Mouse (Mus musculus): ENCODE results near the gene Tomm20. TPM values are rescaled to one million over a fixed set of nuclear protein-coding genes. Genes with fewer than 3 reads are reported as not detected.

The Tomm20 gene
- polyA plus RNA-seq, 1 experiment, result 642 TPM

- Histone ChIP-seq H3K9ac (ENCODE audit: low read depth, poor library complexity, severe bottlenecking) (no peak overlapping the region), H3K4me3 (ENCODE audit: low read depth, low read length) (no peak overlapping the region), H3K27ac (ENCODE audit: insufficient read depth, low read length) (peak overlapping the region; percentile 16; the same call in 1 of the 2 replicates), H3K36me3 (ENCODE audit: control insufficient read depth, insufficient read depth, low read length, poor library complexity, severe bottlenecking) (peaks cover 94% of the 10 kb centered on the region), H3K27me3 (ENCODE audit: control insufficient read depth, insufficient read depth, low read length, poor library complexity, severe bottlenecking) (no peaks in the 10 kb centered on the region), H3K9me3 (replicated peaks; ENCODE audit: control insufficient read depth, insufficient read depth, low read length, poor library complexity, severe bottlenecking) (no peaks in the 10 kb centered on the region), H3K4me1 (ENCODE audit: control insufficient read depth, insufficient read depth, low read length) (peaks cover 6% of the 10 kb centered on the region)
- TF ChIP-seq CTCF (IDR thresholded peaks at IDR 0.05; ENCODE audit: low read depth, low read length) (no peak), EP300 (IDR thresholded peaks at IDR 0.05; ENCODE audit: insufficient read depth, low read depth, low read length) (no peak), POLR2A (IDR thresholded peaks at IDR 0.05; ENCODE audit: insufficient read depth, low read length) (no peak)
Measured at GRCm38 (mm10) chr8:126935387-126935786, 10.3 kb downstream of the Tomm20 start.

- peaks cover 91% of the 10 kb centered on the region for H3K36me3 ChIP-seq (ENCODE audit: control insufficient read depth, insufficient read depth, low read length, poor library complexity, severe bottlenecking)
- no peak overlapping the region for H3K4me3 ChIP-seq (ENCODE audit: low read depth, low read length)
- TF ChIP-seq CTCF (IDR thresholded peaks at IDR 0.05; ENCODE audit: low read depth, low read length) (no peak), EP300 (IDR thresholded peaks at IDR 0.05; ENCODE audit: insufficient read depth, low read depth, low read length) (peak; percentile 57; the same call in 1 of the 2 replicates)
- H3K27ac ChIP-seq (ENCODE audit: insufficient read depth, low read length), result peak overlapping the region; percentile 74
- H3K27me3 ChIP-seq (ENCODE audit: control insufficient read depth, insufficient read depth, low read length, poor library complexity, severe bottlenecking), result no peaks in the 10 kb centered on the region
- peaks cover 6% of the 10 kb centered on the region for H3K4me1 ChIP-seq (ENCODE audit: control insufficient read depth, insufficient read depth, low read length)
- no peaks in the 10 kb centered on the region for H3K9me3 ChIP-seq (replicated peaks; ENCODE audit: control insufficient read depth, insufficient read depth, low read length, poor library complexity, severe bottlenecking)
- H3K9ac ChIP-seq (ENCODE audit: low read depth, poor library complexity, severe bottlenecking), result no peak overlapping the region
Measured at GRCm38 (mm10) chr8:126932656-126933055, 13.0 kb downstream of the Tomm20 start.

- peaks cover 87% of the 10 kb centered on the region for H3K36me3 ChIP-seq (ENCODE audit: control insufficient read depth, insufficient read depth, low read length, poor library complexity, severe bottlenecking)
- H3K4me3 ChIP-seq (ENCODE audit: low read depth, low read length), result no peak overlapping the region
- no peaks in the 10 kb centered on the region for H3K27me3 ChIP-seq (ENCODE audit: control insufficient read depth, insufficient read depth, low read length, poor library complexity, severe bottlenecking)
- no peak overlapping the region; the same call in 1 of the 2 replicates for H3K9ac ChIP-seq (ENCODE audit: low read depth, poor library complexity, severe bottlenecking)
- TF ChIP-seq CTCF (IDR thresholded peaks at IDR 0.05; ENCODE audit: low read depth, low read length) (no peak), POLR2A (IDR thresholded peaks at IDR 0.05; ENCODE audit: insufficient read depth, low read length) (no peak), EP300 (IDR thresholded peaks at IDR 0.05; ENCODE audit: insufficient read depth, low read depth, low read length) (no peak)
- peak overlapping the region; percentile 74 for H3K27ac ChIP-seq (ENCODE audit: insufficient read depth, low read length)
- H3K9me3 ChIP-seq (replicated peaks; ENCODE audit: control insufficient read depth, insufficient read depth, low read length, poor library complexity, severe bottlenecking), result no peaks in the 10 kb centered on the region
- peaks cover 6% of the 10 kb centered on the region for H3K4me1 ChIP-seq (ENCODE audit: control insufficient read depth, insufficient read depth, low read length)
Measured at GRCm38 (mm10) chr8:126932249-126932648, 13.4 kb downstream of the Tomm20 start.

DNA sequence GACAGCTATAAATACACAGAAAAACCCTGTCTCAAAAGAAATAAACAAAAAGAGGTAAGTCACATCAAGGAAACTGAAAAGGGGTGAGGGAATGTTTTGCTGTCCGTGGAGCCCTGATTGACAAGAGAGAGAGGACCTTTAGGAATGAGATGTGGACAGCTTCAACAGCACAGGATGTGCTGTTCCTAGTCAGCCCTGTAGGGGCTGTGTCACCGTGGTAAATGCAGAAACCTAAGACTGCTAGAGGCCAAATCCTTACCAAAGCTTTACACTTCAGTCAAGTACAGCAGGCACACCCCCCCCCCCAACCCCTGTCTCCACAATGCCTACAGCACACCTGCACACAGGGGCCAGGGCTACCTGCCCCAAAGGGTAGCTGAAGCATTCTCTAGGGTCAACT is 13.9 kb downstream of the Tomm20 start:
- Histone ChIP-seq H3K9me3 (replicated peaks; ENCODE audit: control insufficient read depth, insufficient read depth, low read length, poor library complexity, severe bottlenecking) (no peaks in the 10 kb centered on the region), H3K9ac (ENCODE audit: low read depth, poor library complexity, severe bottlenecking) (no peak overlapping the region; the same call in 1 of the 2 replicates), H3K36me3 (ENCODE audit: control insufficient read depth, insufficient read depth, low read length, poor library complexity, severe bottlenecking) (peaks cover 85% of the 10 kb centered on the region), H3K27ac (ENCODE audit: insufficient read depth, low read length) (peak overlapping the region; percentile 74), H3K4me3 (ENCODE audit: low read depth, low read length) (no peak overlapping the region), H3K4me1 (ENCODE audit: control insufficient read depth, insufficient read depth, low read length) (peaks cover 6% of the 10 kb centered on the region), H3K27me3 (ENCODE audit: control insufficient read depth, insufficient read depth, low read length, poor library complexity, severe bottlenecking) (no peaks in the 10 kb centered on the region)
- TF ChIP-seq EP300 (IDR thresholded peaks at IDR 0.05; ENCODE audit: insufficient read depth, low read depth, low read length) (no peak), POLR2A (IDR thresholded peaks at IDR 0.05; ENCODE audit: insufficient read depth, low read length) (no peak), CTCF (IDR thresholded peaks at IDR 0.05; ENCODE audit: low read depth, low read length) (no peak)

GRCm38 (mm10) chr8:126929607-126930161 is 16.0 kb downstream of the Tomm20 start:
- no peak for TF ChIP-seq CTCF (IDR thresholded peaks at IDR 0.05; ENCODE audit: low read depth, low read length)
- TF ChIP-seq POLR2A (IDR thresholded peaks at IDR 0.05; ENCODE audit: insufficient read depth, low read length), result no peak
- Histone ChIP-seq H3K36me3 (ENCODE audit: control insufficient read depth, insufficient read depth, low read length, poor library complexity, severe bottlenecking) (peaks cover 81% of the 10 kb centered on the region), H3K4me3 (ENCODE audit: low read depth, low read length) (no peak overlapping the region), H3K27me3 (ENCODE audit: control insufficient read depth, insufficient read depth, low read length, poor library complexity, severe bottlenecking) (no peaks in the 10 kb centered on the region), H3K27ac (ENCODE audit: insufficient read depth, low read length) (peak overlapping the region; percentile 23; the same call in 1 of the 2 replicates), H3K9ac (ENCODE audit: low read depth, poor library complexity, severe bottlenecking) (no peak overlapping the region), H3K4me1 (ENCODE audit: control insufficient read depth, insufficient read depth, low read length) (peaks cover 6% of the 10 kb centered on the region), H3K9me3 (replicated peaks; ENCODE audit: control insufficient read depth, insufficient read depth, low read length, poor library complexity, severe bottlenecking) (no peaks in the 10 kb centered on the region)

GRCm38 (mm10) chr8:126928755-126929505 is 16.7 kb downstream of the Tomm20 start:
- H3K9ac ChIP-seq (ENCODE audit: low read depth, poor library complexity, severe bottlenecking), result no peak overlapping the region
- no peaks in the 10 kb centered on the region for H3K27me3 ChIP-seq (ENCODE audit: control insufficient read depth, insufficient read depth, low read length, poor library complexity, severe bottlenecking)
- TF ChIP-seq EP300 (IDR thresholded peaks at IDR 0.05; ENCODE audit: insufficient read depth, low read depth, low read length), result no peak
- H3K9me3 ChIP-seq (replicated peaks; ENCODE audit: control insufficient read depth, insufficient read depth, low read length, poor library complexity, severe bottlenecking), result no peaks in the 10 kb centered on the region
- H3K4me3 ChIP-seq (ENCODE audit: low read depth, low read length), result no peak overlapping the region
- 0 out of 2 replicates have a peak overlapping the region, but pooled peaks have one; percentile 2 for H3K27ac ChIP-seq (ENCODE audit: insufficient read depth, low read length)
- H3K4me1 ChIP-seq (ENCODE audit: control insufficient read depth, insufficient read depth, low read length), result peaks cover 3% of the 10 kb centered on the region
- H3K36me3 ChIP-seq (ENCODE audit: control insufficient read depth, insufficient read depth, low read length, poor library complexity, severe bottlenecking), result peaks cover 77% of the 10 kb centered on the region

All from ES-Bruce4 (cell line).